Mouse (Mus musculus): ENCODE measurements around the gene Pcsk5.

Pcsk5 gene

DNA sequence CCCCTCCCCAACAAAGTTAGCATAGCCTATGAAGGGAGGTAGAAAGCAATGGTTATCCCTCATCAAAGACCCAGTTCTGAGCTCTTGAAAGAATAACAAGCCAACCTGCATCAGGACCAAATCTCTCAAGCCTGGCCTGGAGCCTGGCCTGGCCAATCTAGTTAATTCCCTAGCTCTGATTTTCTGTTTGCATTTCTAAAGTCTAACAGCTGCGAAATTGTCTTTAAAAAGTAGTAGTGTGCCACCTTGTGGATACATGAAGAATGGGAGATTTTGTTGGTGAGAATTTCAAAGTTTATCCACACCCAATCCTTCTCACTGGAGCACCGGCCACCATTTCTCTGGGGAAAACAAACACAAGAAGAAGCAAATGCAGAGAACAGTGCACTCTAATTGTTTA, 449.0 kb downstream of the Pcsk5 start:
- peak; percentile 73 for DNase-seq

DNA sequence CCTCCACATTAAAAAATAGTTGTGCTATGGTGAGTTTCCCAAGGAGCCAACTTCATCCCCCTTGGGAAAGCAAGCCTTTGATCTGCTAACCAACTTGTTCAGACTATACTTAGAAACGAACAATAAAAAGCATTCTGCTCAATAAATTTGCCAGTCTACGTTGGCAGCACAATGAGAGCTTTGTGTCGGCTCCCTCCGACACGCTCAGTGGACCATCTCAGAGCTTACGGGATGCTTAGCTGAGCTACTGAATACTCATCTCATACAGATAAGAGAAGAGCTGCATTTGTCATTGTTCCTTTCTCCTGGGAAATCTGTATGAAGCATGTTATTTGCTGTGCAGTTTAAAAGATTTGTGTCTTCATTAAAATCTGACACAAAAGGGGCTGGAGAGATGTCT, 451.0 kb downstream of the Pcsk5 start:
- peak; percentile 46 for DNase-seq

DNA sequence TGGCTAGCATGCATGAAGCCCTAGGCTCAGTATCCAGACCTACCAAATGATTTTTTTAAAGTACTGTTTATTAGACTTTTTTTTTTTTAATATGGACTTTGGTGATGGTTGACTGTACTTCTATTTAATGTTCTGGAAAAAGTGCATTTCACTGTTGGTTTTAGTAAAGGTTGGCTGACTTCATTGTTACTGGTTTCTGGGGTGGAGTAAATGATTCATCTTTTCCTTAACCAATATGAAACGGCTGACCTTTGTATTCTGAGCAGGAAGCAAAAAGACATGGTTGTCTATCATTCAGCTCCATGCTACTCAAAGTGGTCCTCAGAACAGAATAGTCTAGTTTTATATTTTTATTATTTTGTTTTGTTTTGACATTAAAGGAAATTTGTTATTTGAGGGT, 452.0 kb downstream of the Pcsk5 start:
- no peak for DNase-seq

DNA sequence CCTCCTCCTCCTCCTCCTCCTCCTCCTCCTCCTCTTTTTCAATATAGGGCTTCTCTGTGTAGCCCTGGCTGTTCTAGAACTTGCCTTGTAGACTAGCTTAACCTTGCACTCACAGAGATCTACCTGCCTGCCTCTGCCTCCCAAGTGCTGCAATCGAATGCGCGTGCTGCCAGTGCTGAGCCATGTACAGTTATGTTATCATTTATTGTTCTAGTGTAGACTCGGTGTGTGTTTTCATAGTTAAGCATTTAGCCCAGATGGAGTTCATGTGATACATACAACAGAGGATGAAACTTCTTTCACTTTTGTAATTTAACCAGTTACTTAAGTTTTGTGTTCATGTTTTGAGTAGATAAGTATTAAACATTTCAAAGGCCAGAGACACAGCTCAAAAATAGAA, 452.4 kb downstream of the Pcsk5 start:
- DNase-seq: no peak

GRCm38 (mm10) chr19:17382807-17383397, 454.5 kb downstream of the Pcsk5 start:
- DNase-seq: no peak

Data from retina, postnatal 1 day (tissue).